Mouse (Mus musculus): ENCODE data around the gene Wnt11.

Gene Wnt11

DNA sequence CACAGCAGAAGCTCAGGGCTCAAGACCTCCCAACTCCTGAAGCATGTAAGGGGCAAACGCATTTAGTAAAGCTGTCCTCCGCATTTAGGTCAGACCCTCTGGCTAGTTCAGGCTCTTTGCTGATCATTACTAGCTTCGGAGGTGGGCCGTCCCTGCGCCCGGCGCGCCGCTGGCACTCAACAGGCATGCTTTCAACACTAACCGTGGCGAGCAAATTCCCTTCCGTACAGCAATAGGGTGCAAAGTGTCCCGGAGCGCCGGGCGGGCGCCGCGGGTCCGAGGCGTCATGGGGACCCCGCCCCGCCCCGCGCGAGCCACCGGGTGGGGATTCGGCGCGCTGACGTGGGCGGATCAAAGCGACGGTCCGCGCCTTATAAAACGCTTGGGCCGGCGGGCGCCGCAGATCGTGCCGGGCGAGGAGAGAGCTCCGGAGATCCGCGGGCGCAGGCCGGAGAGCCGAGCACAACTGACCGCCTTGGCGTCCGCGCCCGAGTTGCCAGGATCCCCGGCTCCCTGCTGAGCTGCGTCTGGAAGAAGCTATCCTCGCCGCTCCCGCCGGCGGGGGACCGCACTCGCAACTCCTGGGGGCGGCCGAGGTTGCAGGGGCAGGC is at the start of gene Wnt11:
Gene Wnt11 (plus strand): TSS at position 402 of the 611 bp plus-strand sequence.
- peak; percentile 29 to 53 for DNase-seq (ENCODE audit: low spot score in 2 of 2)

GRCm38 (mm10) chr7:98786792-98787612 is 47.9 kb upstream of the Wnt11 start:
- no peak for DNase-seq (ENCODE audit: low spot score in 2 of 2)

DNA sequence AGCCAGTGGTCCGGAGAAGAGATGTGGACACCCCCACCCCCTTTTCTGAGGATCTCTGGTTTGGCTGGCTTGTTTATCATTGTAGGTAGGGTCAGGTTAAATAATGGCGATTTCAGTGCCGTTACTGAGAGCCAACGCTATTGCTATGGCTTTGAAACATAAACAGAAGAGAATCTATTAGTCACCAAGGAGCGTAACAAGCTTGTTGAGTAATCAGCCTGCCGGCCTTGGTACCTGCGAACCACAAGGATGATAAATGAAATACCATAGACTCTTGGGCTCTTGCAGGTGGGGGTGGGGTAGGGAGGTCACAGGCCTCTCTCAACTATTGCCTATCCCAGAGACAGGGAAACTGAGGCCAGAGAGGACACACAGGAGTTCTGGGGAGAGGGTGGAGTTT is 46.2 kb upstream of the Wnt11 start:
- DNase-seq (ENCODE audit: low spot score in 2 of 2), result no peak

- peak in 1 of 2 experiments; percentile 20 for DNase-seq (ENCODE audit: low spot score in 2 of 2)
Measured at GRCm38 (mm10) chr7:98789121-98789520, 45.8 kb upstream of the Wnt11 start.

GRCm38 (mm10) chr7:98791864-98792263 is 43.0 kb upstream of the Wnt11 start:
- no peak for DNase-seq (ENCODE audit: low spot score in 2 of 2)

DNA sequence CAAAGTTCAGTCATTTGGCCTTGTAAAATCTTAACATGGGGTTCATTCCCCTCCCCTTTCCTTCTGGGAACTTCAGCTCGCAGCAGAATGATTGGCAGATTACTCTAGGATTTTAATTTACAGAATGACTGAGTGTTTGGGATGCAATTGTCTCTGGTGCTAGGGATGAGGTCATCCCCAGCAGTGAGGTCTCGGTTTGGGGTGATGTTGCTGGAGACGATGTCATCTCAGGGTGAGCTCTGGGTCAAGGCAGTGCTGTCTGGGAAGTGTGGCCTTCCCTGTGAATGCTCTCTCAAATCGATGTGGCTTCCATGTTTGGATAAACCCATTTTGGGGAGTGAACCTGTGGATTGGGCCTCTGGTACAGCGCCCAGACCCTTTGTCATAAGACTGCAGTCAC is 41.1 kb upstream of the Wnt11 start:
- DNase-seq (ENCODE audit: low spot score in 2 of 2), result no peak

DNA sequence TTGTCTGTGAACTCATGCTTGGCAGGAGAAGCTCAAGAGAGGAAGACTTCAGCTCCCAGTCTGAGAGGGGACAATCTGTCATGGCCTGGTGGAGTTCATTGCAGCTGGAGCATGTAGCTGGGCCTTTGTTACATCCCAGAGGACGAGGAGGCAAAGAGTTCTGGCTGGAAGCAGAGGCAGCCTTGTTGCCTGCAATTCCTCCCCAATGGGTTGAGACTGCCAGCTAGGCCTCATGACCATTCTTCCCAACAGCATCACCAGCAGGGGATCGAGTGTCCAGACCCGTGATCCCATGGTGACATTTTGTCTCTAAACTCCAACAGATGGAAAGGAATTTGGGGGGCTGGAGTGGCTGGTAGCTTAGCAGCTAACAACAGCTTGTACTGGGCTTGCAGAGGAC is 40.5 kb upstream of the Wnt11 start:
- DNase-seq (ENCODE audit: low spot score in 2 of 2), result no peak

DNA sequence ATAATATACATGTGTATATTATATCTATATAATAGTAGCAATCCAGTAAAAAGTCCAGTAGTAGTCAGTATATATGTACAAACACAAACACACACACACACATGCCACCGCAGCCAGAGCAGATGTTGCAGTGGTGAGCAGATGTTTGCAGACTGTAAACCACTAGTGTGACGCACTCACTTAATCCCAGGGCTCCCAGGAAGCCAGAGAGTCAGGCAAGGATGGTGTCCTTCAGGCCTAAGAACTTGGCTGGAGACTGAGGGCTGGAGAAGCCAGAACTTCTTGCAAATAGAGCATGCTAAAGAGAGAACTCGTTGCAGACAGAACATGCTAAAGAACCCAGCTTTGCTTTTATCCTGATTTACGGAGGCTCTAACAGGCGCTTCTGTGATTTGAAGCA is 39.3 kb upstream of the Wnt11 start:
- no peak for DNase-seq (ENCODE audit: low spot score in 2 of 2)

DNA sequence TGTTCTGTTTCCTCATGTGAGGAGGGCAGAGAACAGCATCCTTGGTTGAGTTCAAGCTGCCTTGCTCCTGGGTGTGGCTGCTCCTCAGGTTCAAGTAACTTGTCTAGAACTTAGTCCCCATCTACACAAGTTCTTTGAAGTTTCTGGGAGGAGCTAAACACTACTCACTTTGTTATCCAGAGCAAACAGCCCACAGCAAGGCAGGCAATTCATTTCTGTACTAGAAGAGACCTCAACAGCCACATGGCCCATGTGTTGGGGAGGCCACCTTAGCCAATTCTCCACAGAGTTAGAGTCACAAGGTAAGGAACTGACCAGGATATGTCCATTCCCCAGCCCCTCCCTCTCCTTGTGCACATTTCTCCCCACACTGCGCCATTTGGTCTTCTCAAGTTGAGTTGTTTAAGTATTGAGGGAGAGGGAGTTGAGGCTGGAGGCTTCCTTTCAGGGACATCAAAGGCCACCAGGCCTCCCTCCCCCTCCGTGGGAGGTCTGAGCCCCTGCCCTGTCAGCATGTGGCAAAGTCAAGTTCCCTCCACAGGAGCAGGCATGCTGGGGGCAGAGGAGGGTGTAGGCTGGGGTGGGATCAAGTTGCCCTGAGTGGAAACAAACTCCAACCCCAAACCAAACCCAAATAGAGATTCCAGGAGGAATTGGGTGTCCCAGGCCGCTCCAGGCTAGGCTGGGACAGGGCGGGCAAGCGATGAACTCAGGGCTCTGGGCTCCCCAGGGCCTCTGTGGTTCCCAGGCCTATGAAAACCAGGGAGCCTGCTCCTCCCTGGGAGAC is 37.4 kb upstream of the Wnt11 start:
- DNase-seq (ENCODE audit: low spot score in 2 of 2), result no peak

- DNase-seq (ENCODE audit: low spot score in 2 of 2), result no peak
Measured at GRCm38 (mm10) chr7:98798134-98798417, 36.8 kb upstream of the Wnt11 start.

DNA sequence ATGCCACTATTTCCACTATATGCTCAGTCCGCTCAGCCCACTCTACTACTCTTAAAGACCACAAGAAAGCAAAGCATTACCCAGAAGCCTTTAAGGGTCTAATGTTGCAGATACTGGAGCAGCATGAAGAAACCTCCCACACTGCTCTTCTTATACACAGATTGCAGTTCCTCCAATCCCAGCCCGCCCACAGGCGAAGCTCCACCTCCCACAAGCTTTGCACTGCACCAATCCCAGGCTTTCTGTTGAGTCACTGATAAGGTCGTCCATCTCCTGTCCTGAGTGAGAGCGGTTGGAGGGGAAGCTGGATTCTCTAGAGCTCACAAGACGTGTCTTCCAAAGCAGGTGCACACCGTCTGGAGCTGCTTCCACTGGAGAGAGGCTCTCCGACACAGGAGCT is 34.5 kb upstream of the Wnt11 start:
- no peak for DNase-seq (ENCODE audit: low spot score in 2 of 2)

- peak in 1 of 2 experiments; percentile 35 for DNase-seq (ENCODE audit: low spot score in 2 of 2)
Measured at GRCm38 (mm10) chr7:98801086-98801485, 33.8 kb upstream of the Wnt11 start.

DNA sequence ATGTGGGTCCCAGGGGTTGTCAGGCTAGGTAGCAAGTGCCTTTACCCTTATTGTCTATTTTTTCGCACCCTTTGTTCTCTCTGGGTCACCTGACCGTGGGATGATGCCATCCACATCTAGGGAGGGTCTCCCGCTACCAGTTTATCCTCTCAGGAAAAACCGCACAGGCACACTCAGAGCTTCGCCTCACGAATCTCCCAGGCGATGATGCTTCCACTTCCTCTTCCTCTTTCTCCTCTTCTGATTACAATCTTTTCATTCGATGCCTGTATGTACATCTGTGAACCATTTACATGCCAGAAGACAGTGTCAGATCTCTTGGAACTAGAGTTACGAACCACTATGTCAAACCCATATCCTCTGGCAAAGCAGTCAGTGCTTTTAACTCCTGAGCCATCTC is 31.7 kb upstream of the Wnt11 start:
- DNase-seq (ENCODE audit: low spot score in 2 of 2), result no peak

DNA sequence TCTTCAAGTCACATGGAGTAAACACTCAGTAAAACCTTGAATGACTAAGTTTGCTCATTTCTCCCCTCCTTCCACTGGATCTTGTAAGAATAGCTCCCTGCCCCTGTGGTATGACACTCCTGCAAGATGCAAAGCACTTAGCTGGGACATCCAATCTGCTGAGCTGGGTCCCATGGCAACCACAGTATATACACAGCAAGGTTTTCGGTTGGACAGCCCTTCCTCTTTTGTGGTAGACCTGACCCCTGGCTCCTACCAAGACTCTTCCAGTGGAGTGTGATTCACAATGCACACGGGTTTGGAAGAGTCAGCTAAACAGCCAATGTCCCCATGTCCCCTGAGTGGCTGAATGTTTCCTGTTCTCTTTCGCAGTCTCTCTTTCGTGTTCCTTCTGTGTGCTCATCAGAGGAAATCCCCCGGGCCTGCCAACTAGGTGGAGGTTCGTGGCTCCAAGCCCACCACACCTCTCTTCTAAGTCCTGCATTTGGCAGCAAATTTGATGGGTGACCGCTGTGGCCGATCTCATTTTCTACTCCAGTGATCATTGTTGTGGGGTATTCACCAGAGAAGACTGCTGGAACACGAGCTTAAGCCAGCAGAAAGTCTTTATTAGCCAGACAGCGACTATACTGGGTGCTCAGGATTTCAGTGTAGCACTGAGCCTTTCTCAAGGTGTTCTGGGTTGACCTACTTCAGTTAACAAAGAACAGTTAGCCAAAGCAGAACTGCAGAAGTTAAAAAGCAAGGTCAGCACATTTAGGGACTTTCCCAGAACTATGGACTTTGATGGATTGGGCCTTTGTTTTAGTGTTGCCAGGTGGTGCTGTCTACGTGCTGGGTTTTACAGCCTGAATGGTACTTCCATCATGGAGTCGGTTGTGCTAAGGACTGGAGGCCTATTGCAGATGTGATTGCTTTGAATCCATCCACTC is 29.8 kb upstream of the Wnt11 start:
- DNase-seq (ENCODE audit: low spot score in 2 of 2), result no peak

DNA sequence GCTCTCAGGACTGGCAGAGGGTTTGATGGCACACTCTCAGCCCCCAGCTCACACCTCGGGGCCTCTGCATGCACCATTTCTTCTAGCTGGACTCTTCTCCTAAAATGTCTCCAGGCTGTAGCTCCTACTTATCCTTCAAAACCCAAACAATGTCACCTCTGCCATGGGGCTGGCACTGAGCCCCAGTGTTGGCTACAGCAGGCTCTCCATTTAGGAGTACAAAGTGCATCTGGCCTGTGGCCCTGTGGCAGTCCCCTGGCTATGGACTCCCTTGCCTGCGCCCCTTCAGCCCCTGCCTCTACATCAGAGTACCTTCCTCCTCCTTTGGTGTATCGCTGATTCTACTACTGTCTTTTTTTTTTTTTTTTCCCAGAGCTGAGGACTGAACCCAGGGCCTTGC is 28.0 kb upstream of the Wnt11 start:
- DNase-seq (ENCODE audit: low spot score in 2 of 2), result no peak

GRCm38 (mm10) chr7:98809372-98809771 is 25.5 kb upstream of the Wnt11 start:
- DNase-seq (ENCODE audit: low spot score in 2 of 2), result no peak

DNA sequence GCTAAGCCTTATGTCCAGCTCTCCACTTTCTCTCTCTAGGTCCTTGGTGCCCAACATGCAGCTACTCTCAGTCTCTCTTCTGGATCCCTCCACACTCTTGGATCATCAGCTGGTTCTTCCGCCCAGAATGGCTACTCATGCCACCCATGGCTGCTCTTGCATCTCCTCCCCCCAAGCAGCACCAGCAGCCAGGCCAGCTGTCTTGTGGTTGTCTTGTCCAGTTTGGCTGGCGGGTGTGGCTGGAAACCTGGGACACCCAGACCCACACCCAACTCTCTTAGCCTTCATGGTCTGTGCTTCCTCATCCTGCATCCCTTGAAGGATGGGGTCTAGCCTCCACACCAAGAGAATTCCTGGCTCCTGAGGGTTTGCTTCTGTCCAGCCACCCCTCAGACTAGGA is 24.3 kb upstream of the Wnt11 start:
- DNase-seq (ENCODE audit: low spot score in 2 of 2), result no peak

GRCm38 (mm10) chr7:98820501-98820900 is 14.4 kb upstream of the Wnt11 start:
- no peak for DNase-seq (ENCODE audit: low spot score in 2 of 2)

DNA sequence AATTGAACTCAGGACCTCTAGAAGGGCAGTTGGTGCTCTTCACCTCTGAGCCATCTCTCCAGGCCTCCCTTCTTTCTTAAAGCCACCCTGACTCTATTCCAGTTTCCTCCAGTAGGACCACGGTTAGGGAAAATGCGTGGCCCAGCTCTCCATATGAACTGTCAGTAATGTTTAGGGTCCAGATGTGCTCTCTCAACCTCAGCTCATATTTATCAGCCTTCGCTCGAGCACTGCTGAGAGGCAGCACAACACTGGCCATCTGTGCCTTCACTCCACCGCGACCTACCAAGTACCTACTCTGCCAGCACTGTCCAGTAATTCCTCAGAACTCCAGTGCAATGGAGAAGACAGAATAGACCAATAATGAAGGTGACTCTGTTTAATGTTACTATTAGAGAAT is 12.0 kb upstream of the Wnt11 start:
- DNase-seq (ENCODE audit: low spot score in 2 of 2), result no peak

- DNase-seq (ENCODE audit: low spot score in 2 of 2), result no peak
Measured at GRCm38 (mm10) chr7:98823896-98824822, 10.8 kb upstream of the Wnt11 start.

- no peak for DNase-seq (ENCODE audit: low spot score in 2 of 2)
Measured at GRCm38 (mm10) chr7:98828052-98828451, 6.9 kb upstream of the Wnt11 start.

Data from urinary bladder, adult 18-20 months (tissue).